Mouse (Mus musculus) embryonic facial prominence, embryonic 11.5 days (tissue): ENCODE data around the gene Il12b. TPM values are rescaled to one million over a fixed set of nuclear protein-coding genes. Genes with fewer than 3 reads are reported as not detected.

Experiments used
- ATAC-seq: fragments of 200-750 bp; cut with Nextera tagmentation; replicated peaks from 2 replicates; pipeline ENCODE4 v1.8.0; 2017; ENCODE audit warnings: low read depth; ENCODE audit not compliant: insufficient number of reproducible peaks, low FRiP score, low TSS enrichment
- DNase-seq: peaks from one replicate; pipeline ENCODE4 v3.0.0-alpha.2; 2015; ENCODE audit warnings: low spot score
- H3K27ac ChIP-seq: fragments of 300-500 bp; sonication (generic); replicated peaks from 2 replicates; pipeline ENCODE4 v1.5.1; 2014; ENCODE audit warnings: mild to moderate bottlenecking, low read depth, low read length, control low read depth
- H3K27me3 ChIP-seq: fragments of 300-500 bp; sonication (generic); 2 replicates; pipeline ENCODE4 v1.6.1; 2014; ENCODE audit warnings: mild to moderate bottlenecking, low read length, moderate library complexity, mixed read lengths; ENCODE audit not compliant: control insufficient read depth, insufficient read depth
- H3K36me3 ChIP-seq: fragments of 300-500 bp; sonication (generic); replicated peaks from 2 replicates; pipeline ENCODE4 v1.6.1; 2014; ENCODE audit warnings: low read depth, mild to moderate bottlenecking, low read length, moderate library complexity, mixed read lengths; ENCODE audit not compliant: control insufficient read depth, insufficient read depth
- H3K4me1 ChIP-seq: fragments of 300-500 bp; sonication (generic); 2 replicates; pipeline ENCODE4 v1.6.1; 2014; ENCODE audit warnings: low read length, mixed read lengths; ENCODE audit not compliant: control insufficient read depth, insufficient read depth
- H3K4me2 ChIP-seq: fragments of 300-500 bp; sonication (generic); 2 replicates; pipeline ENCODE4 v1.6.1; 2014; ENCODE audit warnings: low read depth, mild to moderate bottlenecking, control low read depth, low read length, moderate library complexity
- H3K4me3 ChIP-seq: fragments of 300-500 bp; sonication (generic); 2 replicates; pipeline ENCODE4 v1.5.1; 2014; ENCODE audit warnings: low read depth, low read length, control low read depth
- H3K9ac ChIP-seq: fragments of 300-500 bp; sonication (generic); replicated peaks from 2 replicates; pipeline ENCODE4 v1.6.1; 2014; ENCODE audit warnings: mild to moderate bottlenecking, control low read depth, low read length
- H3K9me3 ChIP-seq: fragments of 300-500 bp; sonication (generic); replicated peaks from 2 replicates; pipeline ENCODE4 v1.6.1; 2016; ENCODE audit warnings: mild to moderate bottlenecking, low read length, inconsistent platforms, mixed read lengths; ENCODE audit not compliant: control insufficient read depth
- WGBS: fragments of 180-500 bp; shearing (Covaris S2); extraction: QIAGEN DNeasy Blood & Tissue Kit; methylation state at CpG from one replicate; pipeline ENCODE4 v1.1.7; 2014; 5-methylcytosine and 5-hydroxymethylcytosine counted together
- polyA plus RNA-seq: library from polyadenylated mRNA; unstranded; fragments of >200 nt; fragmentation: Nextera tagmentation; extraction: Ambion mirVana; gene quantifications from 2 replicates; pipeline ENCODE4 v1.2.1, GENCODE M21; 2014

The Il12b gene
- polyA plus RNA-seq, 1 experiment from 2014 or later: not detected

DNA sequence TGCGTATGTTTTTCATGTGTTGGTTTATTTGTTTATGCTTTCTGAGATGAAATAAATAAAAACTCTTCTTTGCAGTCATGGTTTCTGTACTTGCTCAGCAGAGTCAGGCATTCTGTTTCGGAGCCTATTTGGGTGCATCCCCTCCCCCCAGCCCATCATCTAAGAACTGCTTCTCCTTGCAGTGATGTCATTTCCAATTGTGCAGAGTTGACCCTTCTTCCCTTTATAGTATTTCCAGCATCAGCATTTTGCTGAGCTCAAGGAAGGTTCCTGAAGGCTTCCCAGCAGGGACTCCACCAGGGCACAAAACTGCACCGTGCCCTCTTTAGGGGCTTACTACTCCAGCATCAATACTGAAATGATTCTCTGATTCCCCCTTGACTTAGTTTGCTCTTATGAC lies 14.7 kb downstream of the Il12b start:
- Histone ChIP-seq H3K9ac (no peak overlapping the region), H3K4me2 (no peak overlapping the region), H3K4me1 (no peaks in the 10 kb centered on the region), H3K27me3 (no peaks in the 10 kb centered on the region), H3K4me3 (no peak overlapping the region), H3K9me3 (no peaks in the 10 kb centered on the region), H3K36me3 (no peaks in the 10 kb centered on the region), H3K27ac (no peak overlapping the region)
- no peak for DNase-seq
- no peak for ATAC-seq
- 92% methylated on average over 3 of the region's 3 CpGs for WGBS

DNA sequence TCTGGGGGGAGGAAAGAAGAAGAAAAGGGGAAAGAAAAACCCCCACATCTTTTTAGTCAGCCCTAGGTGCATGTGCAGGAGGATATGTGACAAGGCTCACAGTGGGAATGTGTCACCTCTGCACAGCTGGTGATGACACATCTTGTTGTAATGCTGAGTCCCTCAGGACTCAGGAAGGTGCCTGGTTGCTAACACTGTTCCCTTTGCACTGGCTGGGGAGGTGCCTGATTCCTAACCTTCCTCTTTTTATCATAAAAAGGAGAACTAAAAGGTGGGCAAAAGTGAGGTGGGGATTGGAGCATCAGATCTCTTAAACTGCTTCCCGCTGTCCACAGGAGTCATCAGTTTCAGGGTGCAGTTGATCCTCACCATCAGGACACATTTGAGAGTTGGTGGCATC lies 17.5 kb downstream of the Il12b start:
- H3K4me2 ChIP-seq: no peak overlapping the region
- H3K9ac ChIP-seq: no peak overlapping the region
- H3K36me3 ChIP-seq: no peaks in the 10 kb centered on the region
- H3K4me1 ChIP-seq: no peaks in the 10 kb centered on the region
- 78% methylated on average over 1 of the region's 1 CpGs for WGBS
- H3K9me3 ChIP-seq: no peaks in the 10 kb centered on the region
- ATAC-seq: no peak
- H3K27ac ChIP-seq: no peak overlapping the region
- DNase-seq: no peak
- no peak overlapping the region for H3K4me3 ChIP-seq
- H3K27me3 ChIP-seq: no peaks in the 10 kb centered on the region

DNA sequence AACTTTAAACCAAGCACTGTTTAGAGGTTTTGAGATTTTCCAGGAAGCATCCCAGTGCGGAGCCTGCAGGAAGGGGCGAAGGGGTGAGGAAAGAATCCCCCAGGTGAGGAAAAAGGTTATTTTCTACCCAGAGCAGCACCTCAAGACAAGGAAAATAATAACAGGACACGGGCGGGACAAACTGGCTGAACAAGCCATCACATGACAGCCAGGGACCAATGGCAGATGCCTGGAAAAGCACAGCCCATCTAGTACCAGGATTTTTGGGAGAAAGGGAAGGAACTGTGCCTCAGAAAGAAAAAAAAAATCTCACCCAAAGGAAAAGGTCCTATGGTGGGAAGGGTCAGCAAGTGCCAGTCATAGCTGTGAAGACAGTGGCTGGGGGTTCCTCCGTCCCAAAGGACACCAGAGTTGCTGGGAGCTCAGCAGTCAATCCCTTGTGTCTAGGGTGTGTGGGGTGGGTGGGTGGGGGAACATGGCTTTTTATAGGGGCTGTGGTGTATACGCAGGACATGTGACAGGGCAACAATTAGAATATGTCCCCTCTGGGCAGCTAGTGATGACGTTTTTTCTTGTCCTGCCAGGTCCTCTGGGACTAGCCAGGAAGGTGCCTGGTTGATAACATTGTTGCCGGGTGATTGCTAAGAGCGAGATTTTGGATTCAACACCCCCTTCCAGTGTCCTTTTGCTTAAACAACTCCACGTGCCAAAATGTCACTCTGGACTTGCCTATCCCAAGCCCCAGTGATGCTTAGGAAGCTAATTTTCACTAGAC lies 22.7 kb downstream of the Il12b start:
- 81% methylated on average over 10 of the region's 10 CpGs for WGBS
- H3K27ac ChIP-seq: no peak overlapping the region
- no peak for DNase-seq
- H3K9me3 ChIP-seq: no peaks in the 10 kb centered on the region
- H3K27me3 ChIP-seq: no peaks in the 10 kb centered on the region
- H3K4me1 ChIP-seq: no peaks in the 10 kb centered on the region
- H3K36me3 ChIP-seq: no peaks in the 10 kb centered on the region
- no peak overlapping the region for H3K4me2 ChIP-seq
- H3K9ac ChIP-seq: no peak overlapping the region
- no peak for ATAC-seq
- H3K4me3 ChIP-seq: no peak overlapping the region

DNA sequence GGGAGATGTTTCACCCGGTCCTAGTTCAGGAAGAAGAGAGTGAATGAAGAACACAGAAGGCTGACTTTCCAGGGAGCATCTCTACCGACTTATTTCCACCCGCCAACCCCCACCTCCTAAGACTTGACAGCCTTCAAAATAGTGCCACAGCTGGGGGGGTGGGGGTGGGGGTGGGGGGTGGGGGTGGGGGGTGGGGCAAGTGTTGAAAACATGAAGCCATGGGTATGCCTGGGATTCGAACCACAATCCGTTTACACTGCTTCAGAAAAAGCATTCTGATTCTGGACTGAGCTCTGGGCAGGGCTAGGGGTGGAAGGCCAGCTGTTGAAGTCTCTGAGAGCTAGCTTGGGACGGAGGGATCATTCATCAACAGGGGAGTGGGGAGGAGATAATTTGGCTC lies 23.4 kb downstream of the Il12b start:
- H3K36me3 ChIP-seq: no peaks in the 10 kb centered on the region
- H3K4me1 ChIP-seq: no peaks in the 10 kb centered on the region
- H3K9ac ChIP-seq: no peak overlapping the region
- no peak overlapping the region for H3K4me3 ChIP-seq
- 53% methylated on average over 6 of the region's 6 CpGs for WGBS
- no peak overlapping the region for H3K4me2 ChIP-seq
- no peak for ATAC-seq
- H3K9me3 ChIP-seq: no peaks in the 10 kb centered on the region
- no peak overlapping the region for H3K27ac ChIP-seq
- DNase-seq: no peak
- H3K27me3 ChIP-seq: no peaks in the 10 kb centered on the region

DNA sequence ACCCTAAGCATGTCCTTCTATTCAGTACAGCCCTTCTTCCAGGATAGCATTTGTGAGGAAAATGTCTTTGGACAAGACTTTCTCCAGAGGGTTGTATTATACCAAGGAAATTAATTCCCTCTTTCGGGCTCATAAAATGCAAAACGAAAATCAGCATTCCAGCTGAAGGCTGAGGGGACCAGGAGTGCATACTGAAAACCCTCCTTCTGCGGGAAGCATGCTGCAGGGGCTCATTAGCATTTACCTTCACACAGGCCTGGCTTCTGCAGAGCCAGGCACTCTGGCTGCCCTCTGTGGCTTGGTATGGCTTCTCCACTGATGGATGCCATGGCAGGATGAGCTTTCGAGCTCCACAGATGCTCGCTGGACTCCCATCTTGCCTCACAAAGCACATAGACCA lies 24.1 kb downstream of the Il12b start:
- Histone ChIP-seq H3K36me3 (no peaks in the 10 kb centered on the region), H3K4me2 (no peak overlapping the region), H3K27me3 (no peaks in the 10 kb centered on the region), H3K9me3 (no peaks in the 10 kb centered on the region), H3K4me1 (no peaks in the 10 kb centered on the region), H3K27ac (no peak overlapping the region), H3K4me3 (no peak overlapping the region), H3K9ac (no peak overlapping the region)
- 73% methylated on average over 5 of the region's 5 CpGs for WGBS
- no peak for ATAC-seq
- DNase-seq: no peak

DNA sequence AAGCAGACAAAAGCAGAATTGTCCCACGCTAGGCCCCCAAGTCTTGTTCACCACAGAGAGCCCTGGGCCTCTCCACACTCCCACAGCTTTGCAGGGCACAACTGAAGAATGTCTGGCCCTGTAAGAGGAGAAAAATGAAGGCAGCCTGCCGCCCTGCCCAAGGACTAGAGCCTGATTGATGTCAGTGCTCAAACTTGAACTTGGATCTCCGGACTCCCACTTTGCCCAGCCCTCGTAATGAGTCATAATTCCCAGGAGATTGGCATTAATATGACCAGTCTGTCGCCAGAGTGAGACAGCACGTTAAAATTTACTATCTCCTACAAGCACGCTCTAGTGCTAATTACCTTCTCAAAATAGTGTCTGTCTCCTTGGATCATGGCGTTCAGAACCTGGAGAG lies 25.1 kb downstream of the Il12b start:
- H3K4me3 ChIP-seq: no peak overlapping the region
- no peak overlapping the region for H3K27ac ChIP-seq
- H3K36me3 ChIP-seq: no peaks in the 10 kb centered on the region
- H3K9me3 ChIP-seq: no peaks in the 10 kb centered on the region
- no peaks in the 10 kb centered on the region for H3K27me3 ChIP-seq
- no peak overlapping the region for H3K9ac ChIP-seq
- no peak for ATAC-seq
- 85% methylated on average over 8 of the region's 8 CpGs for WGBS
- no peak for DNase-seq
- H3K4me1 ChIP-seq: no peaks in the 10 kb centered on the region
- no peak overlapping the region for H3K4me2 ChIP-seq

DNA sequence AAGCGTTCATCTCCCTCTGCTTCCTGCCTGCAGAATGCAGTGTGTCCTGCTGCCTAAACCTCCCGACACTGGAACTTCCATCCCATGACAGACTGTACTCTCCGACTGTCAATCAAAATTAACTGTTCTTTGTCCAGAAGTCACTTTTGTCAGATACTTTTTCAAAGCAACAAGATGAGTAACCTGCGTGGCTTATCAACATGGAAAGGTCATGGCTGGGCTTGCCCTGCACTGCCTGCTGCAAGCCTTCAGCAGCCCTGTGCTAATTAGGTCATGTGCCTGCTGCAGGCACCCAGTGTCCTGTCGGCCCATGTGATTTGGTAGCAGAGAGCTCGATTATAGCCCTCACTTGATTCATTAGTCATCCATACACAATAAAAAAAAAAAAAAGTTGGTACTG lies 25.8 kb downstream of the Il12b start:
- Histone ChIP-seq H3K9ac (no peak overlapping the region), H3K9me3 (no peaks in the 10 kb centered on the region), H3K36me3 (no peaks in the 10 kb centered on the region), H3K4me1 (no peaks in the 10 kb centered on the region), H3K4me3 (no peak overlapping the region), H3K27ac (no peak overlapping the region), H3K27me3 (no peaks in the 10 kb centered on the region), H3K4me2 (no peak overlapping the region)
- no peak for ATAC-seq
- WGBS: 75% methylated on average over 6 of the region's 6 CpGs
- no peak for DNase-seq

DNA sequence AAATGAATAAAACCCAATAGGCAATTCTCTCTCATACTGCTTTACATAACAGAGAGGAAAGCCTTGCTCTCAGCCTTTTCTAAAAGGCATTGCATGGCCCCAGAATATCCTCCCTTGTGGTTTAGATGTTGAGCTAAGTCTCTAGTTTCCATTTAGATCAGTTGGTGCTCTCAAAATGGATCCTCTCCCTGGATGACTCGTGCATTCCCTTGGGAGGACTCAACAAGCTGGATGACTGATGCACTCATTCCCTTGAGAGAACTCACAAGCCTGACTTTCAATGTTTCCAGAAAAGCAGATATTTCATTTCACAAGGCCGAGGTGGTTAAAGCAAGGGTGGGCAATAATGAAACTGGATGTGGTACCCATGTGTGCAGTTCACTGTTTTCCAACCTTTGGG lies 28.1 kb downstream of the Il12b start:
- Histone ChIP-seq H3K36me3 (no peaks in the 10 kb centered on the region), H3K4me2 (no peak overlapping the region), H3K4me3 (no peak overlapping the region), H3K27me3 (no peaks in the 10 kb centered on the region), H3K9me3 (no peaks in the 10 kb centered on the region), H3K9ac (no peak overlapping the region), H3K27ac (no peak overlapping the region), H3K4me1 (no peaks in the 10 kb centered on the region)
- no peak for DNase-seq
- ATAC-seq: no peak
- WGBS: 82% methylated on average over 2 of the region's 2 CpGs
